Mouse (Mus musculus): ENCODE measurements around the gene Rtp2. TPM values are rescaled to one million over a fixed set of nuclear protein-coding genes. Genes with fewer than 3 reads are reported as not detected.

Rtp2 gene
- total RNA-seq, 2 experiments from 2014 or later = not detected

- DNase-seq = no peak
Observed at GRCm38 (mm10) chr16:23887910-23888579, 44.1 kb downstream of the Rtp2 start.

GRCm38 (mm10) chr16:23885098-23885497 lies 47.1 kb downstream of the Rtp2 start:
- no peak for DNase-seq

Other genes starting within 250 kb of the Rtp2 start
- gene Sst, start 41.4 kb downstream of the Rtp2 start, total RNA-seq (2021) = not detected
- not detected for gene Gm37419, start 56.1 kb upstream of the Rtp2 start, total RNA-seq (2021)
- gene Bcl6, start 56.5 kb upstream of the Rtp2 start, total RNA-seq (2021) = 1 to 10 TPM; 1.5 TPM

Measured in heart, postnatal 4 days (tissue).